Mouse (Mus musculus) neural tube, embryonic 10.5 days (tissue): ENCODE results near the gene Gm5901.
"Not testable (repeated sequence)": the region's sequence is repeated elsewhere in the genome, so short reads cannot be mapped to it uniquely, and the experiment has no call there.

ENCODE experiments used
- DNase-seq: peaks from one replicate; pipeline ENCODE4 v3.0.0-alpha.2; 2017; ENCODE audit warnings: low spot score; ENCODE audit errors: extremely low spot score

The Gm5901 gene

GRCm38 (mm10) chr7:105374866-105375265 is at the start of gene Gm5901:
TSS of gene Gm5901 (plus strand) at chr7:105375038.
- no peak for DNase-seq

- DNase-seq, result no peak
Observed at GRCm38 (mm10) chr7:105325302-105325701, 49.5 kb upstream of the Gm5901 start.

- no peak for DNase-seq
Observed at GRCm38 (mm10) chr7:105334004-105334403, 40.8 kb upstream of the Gm5901 start, which contains the start of gene Olfr690. TSS of gene Olfr690 (minus strand) at chr7:105334104.

- no peak for DNase-seq
Observed at GRCm38 (mm10) chr7:105342170-105342569, 32.7 kb upstream of the Gm5901 start, which contains the start of gene Olfr691. TSS of gene Olfr691 (minus strand) at chr7:105342270.

- no peak for DNase-seq
Observed at GRCm38 (mm10) chr7:105342752-105343151, 32.1 kb upstream of the Gm5901 start.

- DNase-seq, result not testable (repeated sequence)
Observed at GRCm38 (mm10) chr7:105356064-105356463, 18.8 kb upstream of the Gm5901 start.

GRCm38 (mm10) chr7:105356487-105356886 is 18.4 kb upstream of the Gm5901 start:
- not testable (repeated sequence) for DNase-seq

- no peak for DNase-seq
Observed at GRCm38 (mm10) chr7:105361713-105362112, 13.1 kb upstream of the Gm5901 start.

- no peak for DNase-seq
Observed at GRCm38 (mm10) chr7:105367268-105367667, 7.6 kb upstream of the Gm5901 start.

- DNase-seq, result no peak
Observed at GRCm38 (mm10) chr7:105367930-105368329, 6.9 kb upstream of the Gm5901 start, which contains the start of gene Olfr692. TSS of gene Olfr692 (plus strand) at chr7:105368230.

- DNase-seq, result no peak
Observed at GRCm38 (mm10) chr7:105368521-105368920, 6.3 kb upstream of the Gm5901 start.

- DNase-seq, result no peak
Observed at GRCm38 (mm10) chr7:105372912-105373311, 1.9 kb upstream of the Gm5901 start.

- no peak for DNase-seq
Observed at GRCm38 (mm10) chr7:105373509-105373908, 1.3 kb upstream of the Gm5901 start.

GRCm38 (mm10) chr7:105373976-105374375 is 862 bp upstream of the Gm5901 start:
- DNase-seq, result no peak

GRCm38 (mm10) chr7:105380329-105380728 is 5.5 kb downstream of the Gm5901 start:
- no peak for DNase-seq

- DNase-seq, result no peak
Observed at GRCm38 (mm10) chr7:105387696-105388095, 12.9 kb downstream of the Gm5901 start.

- DNase-seq, result no peak
Observed at GRCm38 (mm10) chr7:105390236-105390635, 15.4 kb downstream of the Gm5901 start.

GRCm38 (mm10) chr7:105394606-105395005 is 19.8 kb downstream of the Gm5901 start:
- peak; percentile 0 for DNase-seq

GRCm38 (mm10) chr7:105395131-105395820 is 20.4 kb downstream of the Gm5901 start:
- DNase-seq, result no peak

- DNase-seq, result no peak
Observed at GRCm38 (mm10) chr7:105396126-105396525, 21.3 kb downstream of the Gm5901 start.

- DNase-seq, result no peak
Observed at GRCm38 (mm10) chr7:105399058-105399934, 24.5 kb downstream of the Gm5901 start.

GRCm38 (mm10) chr7:105399935-105400624 is 25.2 kb downstream of the Gm5901 start, which contains the start of gene Fam160a2:
TSS of gene Fam160a2 (minus strand) at chr7:105400054.
- DNase-seq, result peak; percentile 99
